Mouse (Mus musculus) olfactory bulb, adult 2 months (tissue): ENCODE results near the gene Olfr605. TPM values are rescaled to one million over a fixed set of nuclear protein-coding genes. Genes with fewer than 3 reads are reported as not detected.
"Not testable (repeated sequence)": the region's sequence is repeated elsewhere in the genome, so short reads cannot be mapped to it uniquely, and the experiment has no call there.

ENCODE experiments used
- H3K27ac ChIP-seq: fragments of 200-500 bp; 2 replicates; pipeline ENCODE4 v1.5.1; 2012; ENCODE audit warnings: low read depth, low read length; ENCODE audit not compliant: insufficient read depth
- H3K4me1 ChIP-seq: fragments of 200-500 bp; 2 replicates; pipeline ENCODE4 v1.6.1; 2012; ENCODE audit warnings: low read length; ENCODE audit not compliant: control insufficient read depth, insufficient read depth
- H3K4me3 ChIP-seq: fragments of 200-500 bp; 2 replicates; pipeline ENCODE4 v1.5.1; 2012; ENCODE audit warnings: mild to moderate bottlenecking, low read depth, low read length, moderate library complexity; ENCODE audit not compliant: insufficient read depth
- CTCF ChIP-seq: fragments of 200-500 bp; IDR thresholded peaks from 2 replicates; pipeline ENCODE4 v1.5.1; 2012; ENCODE audit warnings: low read depth, mild to moderate bottlenecking, low read length, moderate library complexity; ENCODE audit not compliant: insufficient read depth
- POLR2A ChIP-seq: fragments of 200-500 bp; IDR thresholded peaks from 2 replicates; pipeline ENCODE4 v1.6.1; 2012; ENCODE audit warnings: mild to moderate bottlenecking, low read depth, low read length, moderate library complexity; ENCODE audit not compliant: insufficient read depth
- whole genome bisulfite sequencing: fragments of 180-500 bp; shearing (Covaris S2); methylation state at CpG from one replicate; pipeline ENCODE4 v1.1.7; 2018; 5-methylcytosine and 5-hydroxymethylcytosine counted together
- polyA plus RNA-seq: library from polyadenylated mRNA; stranded (reverse); fragments of >200 nt; gene quantifications from 2 replicates; pipeline ENCODE4 v1.2.4, GENCODE M21; 2012; ENCODE audit warnings: low replicate concordance; ENCODE audit not compliant: missing spikeins, insufficient read depth, insufficient read length

The Olfr605 gene
- not detected in 2 replicates for polyA plus RNA-seq

GRCm38 (mm10) chr7:103445339-103445738, at the start of gene Olfr605:
Gene Olfr605 (minus strand): TSS chr7:103445439.
- H3K27ac ChIP-seq, result no peak within 1 kb of the TSS
- WGBS, result 84% methylated on average over 1 of the region's 1 CpGs
- TF ChIP-seq POLR2A (no peak), CTCF (no peak)
- H3K4me1 ChIP-seq, result no peaks in the 10 kb centered on the region
- H3K4me3 ChIP-seq, result no peak within 1 kb of the TSS

GRCm38 (mm10) chr7:103477106-103477505, 31.9 kb upstream of the Olfr605 start:
- H3K4me1 ChIP-seq, H3K27ac ChIP-seq, H3K4me3 ChIP-seq: not testable (repeated sequence)
- WGBS, result 77% methylated on average over 9 of the region's 9 CpGs

- Histone ChIP-seq H3K4me1 (no peaks in the 10 kb centered on the region), H3K27ac (no peak within 1 kb of the TSS), H3K4me3 (no peak within 1 kb of the TSS)
- TF ChIP-seq CTCF, result no peak
- TF ChIP-seq POLR2A, result no peak
Observed at GRCm38 (mm10) chr7:103469577-103469976, 24.3 kb upstream of the Olfr605 start, which contains the start of gene Olfr608. Gene Olfr608 (plus strand): TSS chr7:103469877.

- Histone ChIP-seq H3K4me3 (no peak overlapping the region), H3K27ac (no peak overlapping the region), H3K4me1 (no peaks in the 10 kb centered on the region)
- TF ChIP-seq CTCF (no peak), POLR2A (no peak)
- WGBS, result 94% methylated on average over 5 of the region's 5 CpGs
Observed at GRCm38 (mm10) chr7:103460590-103460989, 15.4 kb upstream of the Olfr605 start.

GRCm38 (mm10) chr7:103448746-103449145, 3.5 kb upstream of the Olfr605 start, which contains the start of gene Olfr606:
Gene Olfr606 (plus strand): TSS chr7:103449046.
- WGBS, result 93% methylated on average over 2 of the region's 2 CpGs
- no peaks in the 10 kb centered on the region for H3K4me1 ChIP-seq
- TF ChIP-seq CTCF (no peak), POLR2A (no peak)
- H3K27ac ChIP-seq, result no peak within 1 kb of the TSS
- no peak within 1 kb of the TSS for H3K4me3 ChIP-seq

- not testable (repeated sequence) for H3K4me3 ChIP-seq, H3K27ac ChIP-seq, H3K4me1 ChIP-seq
- 48% methylated on average over 1 of the region's 1 CpGs for WGBS
Observed at GRCm38 (mm10) chr7:103414772-103415171, 30.5 kb downstream of the Olfr605 start, which contains the start of gene Usp17lc. Gene Usp17lc (plus strand): TSS chr7:103415072.

- not testable (repeated sequence) for H3K27ac ChIP-seq, H3K4me3 ChIP-seq, H3K4me1 ChIP-seq
- WGBS, result 60% methylated on average over 3 of the region's 3 CpGs
Observed at GRCm38 (mm10) chr7:103406521-103407055, 38.7 kb downstream of the Olfr605 start.

GRCm38 (mm10) chr7:103398981-103399380, 46.3 kb downstream of the Olfr605 start:
- H3K4me3 ChIP-seq, result no peak overlapping the region
- H3K27ac ChIP-seq, result no peak overlapping the region
- TF ChIP-seq CTCF, result no peak
- no peak for TF ChIP-seq POLR2A
- no peaks in the 10 kb centered on the region for H3K4me1 ChIP-seq
- WGBS, result 7% methylated on average over 1 of the region's 1 CpGs

- TF ChIP-seq CTCF (no peak), POLR2A (no peak)
- H3K4me3 ChIP-seq, result no peak overlapping the region
- H3K4me1 ChIP-seq, result no peaks in the 10 kb centered on the region
Observed at GRCm38 (mm10) chr7:103397758-103398157, 47.5 kb downstream of the Olfr605 start.

More at GRCm38 (mm10) chr7:103397758-103398157, 47.5 kb downstream of the Olfr605 start:
- H3K27ac ChIP-seq, result no peak overlapping the region

Other genes starting within 250 kb of the Olfr605 start
- gene Olfr593, start 233.6 kb downstream of the Olfr605 start, polyA plus RNA-seq, result not detected in 2 replicates
- not detected in 2 replicates for gene Olfr594, start 228.4 kb downstream of the Olfr605 start, polyA plus RNA-seq
- not detected in 2 replicates for gene Usp17ld, start 192.9 kb downstream of the Olfr605 start, polyA plus RNA-seq
- gene Olfr596, start 139.8 kb downstream of the Olfr605 start, polyA plus RNA-seq, result not detected in 2 replicates
- not detected in 2 replicates for gene Olfr597, start 129.1 kb downstream of the Olfr605 start, polyA plus RNA-seq
- gene Olfr598, start 121.9 kb downstream of the Olfr605 start, polyA plus RNA-seq, result not detected in 2 replicates
- not detected in 2 replicates for gene Olfr599, start 109.5 kb downstream of the Olfr605 start, polyA plus RNA-seq
- gene Olfr600, start 95.8 kb downstream of the Olfr605 start, polyA plus RNA-seq, result not detected in 2 replicates
- not detected in 2 replicates for gene Olfr601, start 82.8 kb downstream of the Olfr605 start, polyA plus RNA-seq
- gene Olfr603, start 59.3 kb downstream of the Olfr605 start, polyA plus RNA-seq, result not detected in 2 replicates
- gene Usp17lc, start 30.4 kb downstream of the Olfr605 start, polyA plus RNA-seq, result not detected in 2 replicates
- gene Olfr606, start 3.6 kb upstream of the Olfr605 start, polyA plus RNA-seq, result not detected in 2 replicates
- not detected in 2 replicates for gene Olfr607, start 18.7 kb upstream of the Olfr605 start, polyA plus RNA-seq
- not detected in 2 replicates for gene Olfr608, start 24.4 kb upstream of the Olfr605 start, polyA plus RNA-seq
- gene Olfr609, start 52.6 kb upstream of the Olfr605 start, polyA plus RNA-seq, result not detected in 2 replicates
- gene Olfr610, start 66.7 kb upstream of the Olfr605 start, polyA plus RNA-seq, result not detected in 2 replicates
- not detected in 2 replicates for gene Olfr611, start 75.4 kb upstream of the Olfr605 start, polyA plus RNA-seq
- not detected in 2 replicates for gene Olfr612, start 97.3 kb upstream of the Olfr605 start, polyA plus RNA-seq
- not detected in 2 replicates for gene Olfr613, start 102.6 kb upstream of the Olfr605 start, polyA plus RNA-seq
- not detected in 2 replicates for gene Olfr615, start 110.6 kb upstream of the Olfr605 start, polyA plus RNA-seq
- not detected in 2 replicates for gene Olfr616, start 123.7 kb upstream of the Olfr605 start, polyA plus RNA-seq
- gene Olfr617, start 127.6 kb upstream of the Olfr605 start, polyA plus RNA-seq, result not detected in 2 replicates
- not detected in 2 replicates for gene Olfr618, start 144.7 kb upstream of the Olfr605 start, polyA plus RNA-seq
- not detected in 2 replicates for gene Olfr619, start 155.1 kb upstream of the Olfr605 start, polyA plus RNA-seq
- gene Olfr620, start 167.1 kb upstream of the Olfr605 start, polyA plus RNA-seq, result not detected in 2 replicates
- gene Olfr622, start 197.3 kb upstream of the Olfr605 start, polyA plus RNA-seq, result not detected in 2 replicates
- gene Olfr623, start 218.3 kb upstream of the Olfr605 start, polyA plus RNA-seq, result not detected in 2 replicates
- gene Olfr624, start 225.8 kb upstream of the Olfr605 start, polyA plus RNA-seq, result not detected in 2 replicates
- not detected in 2 replicates for gene Olfr625-ps1, start 237.3 kb upstream of the Olfr605 start, polyA plus RNA-seq